Mouse (Mus musculus): Measurements from ENCODE around the gene Adamtsl1. TPM values are rescaled to one million over a fixed set of nuclear protein-coding genes. Genes with fewer than 3 reads are reported as not detected.
A peak's percentile ranks its signal among the peaks of the same experiment; 100 is the strongest.

The Adamtsl1 gene
- total RNA-seq, 1 experiment = 6.3 TPM

DNA sequence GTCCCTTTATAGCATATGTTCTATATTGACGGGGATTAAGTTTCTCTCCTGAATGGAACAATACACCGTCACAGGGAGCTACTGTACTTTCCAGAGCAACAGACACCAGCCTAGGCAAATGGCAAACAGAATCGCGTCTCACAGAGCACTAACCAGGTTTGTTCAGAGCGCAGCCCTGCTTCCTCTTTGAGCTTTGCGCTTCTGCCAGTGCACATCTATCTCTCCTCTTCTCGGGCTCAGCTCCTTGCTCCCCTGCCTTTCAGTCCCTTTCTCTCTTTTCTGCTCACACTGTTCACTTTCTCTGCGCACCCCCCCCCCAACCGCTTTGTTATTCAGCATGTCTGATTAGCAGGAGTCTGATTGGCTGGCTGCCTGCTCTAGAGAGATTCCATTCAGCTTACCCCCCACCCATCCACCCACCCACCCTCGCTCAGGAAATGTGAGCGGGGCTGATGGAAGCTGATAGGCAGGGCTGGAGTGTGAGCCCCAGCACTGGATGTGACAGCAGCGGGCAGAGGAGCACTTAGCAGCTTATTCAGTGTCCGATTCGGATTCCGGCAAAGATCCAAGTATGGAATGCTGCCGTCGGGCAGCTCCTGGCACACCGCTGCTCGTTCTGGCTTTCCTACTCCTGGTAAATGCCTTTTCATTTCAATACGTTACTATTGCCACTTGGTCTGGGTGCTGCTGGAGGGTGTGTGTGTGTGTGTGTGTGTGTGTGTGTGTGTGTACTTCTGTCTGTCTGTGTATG lies 539.7 kb downstream of the Adamtsl1 start:
- in situ Hi-C loops (cut with MboI; ENCODE audit: low sequenced_read_pairs in 2 of 2, unreplicated experiment in 2 of 2) = no loop called here
- peak overlapping the region; percentile 50 to 66 for H3K4me3 ChIP-seq (ENCODE audit: insufficient read depth in 1 of 2, low read depth in 1 of 2, low read length in 2 of 2, poor library complexity in 1 of 2, severe bottlenecking in 1 of 2)
- peak; percentile 62 for DNase-seq (ENCODE audit: low read depth, low spot score)
- TF ChIP-seq ZNF384 (IDR thresholded peaks at IDR 0.05; ENCODE audit: low read depth, low read length) = no peak
- TF ChIP-seq ZC3H11A (IDR thresholded peaks at IDR 0.05; ENCODE audit: borderline replicate concordance, low read depth, low read length) = no peak
- TF ChIP-seq CHD2 (IDR thresholded peaks at IDR 0.05; ENCODE audit: low read depth, low read length) = no peak
- H3K27ac ChIP-seq (ENCODE audit: insufficient read depth, low read depth, low read length, poor library complexity, severe bottlenecking) = no peak overlapping the region
- peak overlapping the region; percentile 40; the same call in 1 of the 2 replicates for H3K9ac ChIP-seq (ENCODE audit: insufficient read depth, low read depth, low read length, poor library complexity, severe bottlenecking)
- H3K9me3 ChIP-seq (ENCODE audit: control insufficient read depth, insufficient read depth, low read depth, low read length) = no peaks in the 10 kb centered on the region
- no peaks in the 10 kb centered on the region for H3K36me3 ChIP-seq (ENCODE audit: control insufficient read depth, insufficient read depth, low read length, poor library complexity, severe bottlenecking)
- no peaks in the 10 kb centered on the region; a peak in 1 of 4 replicates for H3K4me1 ChIP-seq (ENCODE audit: control insufficient read depth in 2 of 2, insufficient read depth in 2 of 2, low read length in 2 of 2, poor library complexity in 1 of 2)

DNA sequence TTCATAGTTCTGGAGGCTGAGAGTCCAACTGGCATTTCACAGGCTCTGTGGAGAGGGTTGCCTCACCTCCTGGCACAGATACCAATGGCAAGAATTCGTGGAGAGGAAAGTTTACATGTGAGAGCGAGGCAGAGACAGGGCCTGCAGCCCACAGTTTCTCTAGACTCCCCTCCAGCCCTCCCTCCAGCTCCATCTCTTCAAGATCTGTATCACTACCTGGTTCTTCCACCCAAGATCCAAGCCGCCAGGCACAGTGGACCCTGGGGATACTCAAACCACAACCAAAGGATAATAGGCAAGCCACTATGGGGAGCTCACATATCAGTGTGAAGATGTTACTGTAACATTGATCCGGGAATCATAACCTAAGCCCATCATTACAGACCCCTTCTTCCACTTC lies 546.6 kb downstream of the Adamtsl1 start:
- H3K4me3 ChIP-seq (ENCODE audit: insufficient read depth in 1 of 2, low read depth in 1 of 2, low read length in 2 of 2, poor library complexity in 1 of 2, severe bottlenecking in 1 of 2) = no peak overlapping the region
- TF ChIP-seq CHD2 (IDR thresholded peaks at IDR 0.05; ENCODE audit: low read depth, low read length) = no peak
- TF ChIP-seq HCFC1 (IDR thresholded peaks at IDR 0.05; ENCODE audit: borderline replicate concordance, insufficient read depth, low read length) = no peak
- no peak for TF ChIP-seq MAFK (IDR thresholded peaks at IDR 0.05; ENCODE audit: insufficient read depth, low read depth, low read length)
- no peak for TF ChIP-seq ZC3H11A (IDR thresholded peaks at IDR 0.05; ENCODE audit: borderline replicate concordance, low read depth, low read length)
- no peak for TF ChIP-seq ZNF384 (IDR thresholded peaks at IDR 0.05; ENCODE audit: low read depth, low read length)
- no peaks in the 10 kb centered on the region for H3K4me1 ChIP-seq (ENCODE audit: control insufficient read depth in 2 of 2, insufficient read depth in 2 of 2, low read length in 2 of 2, poor library complexity in 1 of 2)
- in situ Hi-C loops (cut with MboI; ENCODE audit: low sequenced_read_pairs in 2 of 2, unreplicated experiment in 2 of 2) = no loop called here
- H3K9ac ChIP-seq (ENCODE audit: insufficient read depth, low read depth, low read length, poor library complexity, severe bottlenecking) = no peak overlapping the region
- H3K9me3 ChIP-seq (ENCODE audit: control insufficient read depth, insufficient read depth, low read depth, low read length) = no peaks in the 10 kb centered on the region
- no peak for DNase-seq (ENCODE audit: low read depth, low spot score)
- H3K27ac ChIP-seq (ENCODE audit: insufficient read depth, low read depth, low read length, poor library complexity, severe bottlenecking) = no peak overlapping the region
- H3K36me3 ChIP-seq (ENCODE audit: control insufficient read depth, insufficient read depth, low read length, poor library complexity, severe bottlenecking) = no peaks in the 10 kb centered on the region

DNA sequence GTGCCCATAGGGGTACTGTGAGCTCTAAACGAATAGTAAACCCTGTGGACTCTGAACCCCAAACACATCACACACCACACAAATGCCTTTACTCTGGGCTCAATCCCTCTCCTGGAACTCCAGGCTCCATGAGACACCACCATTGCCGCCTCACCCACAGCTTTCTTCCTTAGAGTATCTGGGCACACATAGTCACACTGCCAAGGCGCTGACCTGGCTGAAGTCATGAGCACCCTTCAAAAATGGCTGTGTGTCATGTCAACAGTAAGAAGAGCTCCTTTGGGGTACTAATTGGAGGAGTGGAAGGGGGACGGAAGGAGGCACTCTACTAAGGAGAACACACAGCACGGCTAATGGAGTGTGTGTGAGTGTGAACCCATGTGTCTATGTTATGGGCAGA lies 554.4 kb downstream of the Adamtsl1 start:
- Histone ChIP-seq H3K4me3 (ENCODE audit: insufficient read depth in 1 of 2, low read depth in 1 of 2, low read length in 2 of 2, poor library complexity in 1 of 2, severe bottlenecking in 1 of 2) (no peak overlapping the region), H3K27ac (ENCODE audit: insufficient read depth, low read depth, low read length, poor library complexity, severe bottlenecking) (no peak overlapping the region), H3K36me3 (ENCODE audit: control insufficient read depth, insufficient read depth, low read length, poor library complexity, severe bottlenecking) (no peaks in the 10 kb centered on the region), H3K9ac (ENCODE audit: insufficient read depth, low read depth, low read length, poor library complexity, severe bottlenecking) (no peak overlapping the region), H3K4me1 (ENCODE audit: control insufficient read depth in 2 of 2, insufficient read depth in 2 of 2, low read length in 2 of 2, poor library complexity in 1 of 2) (no peaks in the 10 kb centered on the region), H3K9me3 (ENCODE audit: control insufficient read depth, insufficient read depth, low read depth, low read length) (no peaks in the 10 kb centered on the region)
- in situ Hi-C loops (cut with MboI; ENCODE audit: low sequenced_read_pairs in 2 of 2, unreplicated experiment in 2 of 2) = no loop called here
- no peak for TF ChIP-seq ZNF384 (IDR thresholded peaks at IDR 0.05; ENCODE audit: low read depth, low read length)
- TF ChIP-seq ZC3H11A (IDR thresholded peaks at IDR 0.05; ENCODE audit: borderline replicate concordance, low read depth, low read length) = no peak
- no peak for TF ChIP-seq HCFC1 (IDR thresholded peaks at IDR 0.05; ENCODE audit: borderline replicate concordance, insufficient read depth, low read length)
- TF ChIP-seq MAFK (IDR thresholded peaks at IDR 0.05; ENCODE audit: insufficient read depth, low read depth, low read length) = no peak
- no peak for TF ChIP-seq CHD2 (IDR thresholded peaks at IDR 0.05; ENCODE audit: low read depth, low read length)
- DNase-seq (ENCODE audit: low read depth, low spot score) = no peak

DNA sequence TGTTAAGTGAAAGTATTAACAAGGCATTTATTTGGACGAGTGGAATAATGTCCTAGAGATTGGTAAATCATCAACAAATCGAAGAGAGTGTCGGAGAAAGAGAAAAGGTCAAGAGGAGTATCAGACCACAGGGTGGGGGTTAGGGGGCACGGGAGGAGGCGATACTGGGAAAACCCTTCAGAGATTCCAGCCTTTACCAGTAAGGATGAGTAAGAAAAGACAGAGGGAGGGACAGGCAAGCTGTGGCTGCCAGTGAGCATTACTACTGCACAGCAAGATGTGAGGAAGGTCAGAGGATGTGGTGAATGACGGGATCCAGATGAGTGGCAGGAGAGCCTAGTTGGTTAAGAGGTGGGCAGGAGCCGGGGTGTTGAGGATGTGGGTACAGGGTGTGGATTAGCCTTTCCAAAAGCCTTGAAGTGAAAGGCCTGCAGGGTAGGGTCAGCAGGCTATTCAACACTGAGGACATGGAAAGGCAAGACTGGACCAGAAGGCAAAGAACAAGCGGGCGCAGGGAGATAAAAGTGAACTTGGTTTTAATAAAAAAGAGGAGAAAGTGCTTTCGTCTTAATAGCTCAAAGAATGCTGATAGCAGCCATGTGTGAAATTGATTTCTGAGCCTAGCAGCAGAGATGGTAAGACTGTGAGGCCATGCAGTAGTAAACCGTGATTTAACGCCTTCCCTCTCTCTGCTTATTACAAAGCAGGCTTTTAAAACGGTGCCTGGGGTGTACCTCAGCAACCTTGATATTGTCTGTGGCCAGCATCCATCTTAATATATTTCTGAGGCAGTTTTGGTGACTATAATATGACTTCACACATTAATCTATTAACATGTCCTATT lies 555.1 kb downstream of the Adamtsl1 start:
- Histone ChIP-seq H3K9me3 (ENCODE audit: control insufficient read depth, insufficient read depth, low read depth, low read length) (no peaks in the 10 kb centered on the region), H3K27ac (ENCODE audit: insufficient read depth, low read depth, low read length, poor library complexity, severe bottlenecking) (no peak overlapping the region), H3K36me3 (ENCODE audit: control insufficient read depth, insufficient read depth, low read length, poor library complexity, severe bottlenecking) (no peaks in the 10 kb centered on the region), H3K4me1 (ENCODE audit: control insufficient read depth in 2 of 2, insufficient read depth in 2 of 2, low read length in 2 of 2, poor library complexity in 1 of 2) (no peaks in the 10 kb centered on the region), H3K9ac (ENCODE audit: insufficient read depth, low read depth, low read length, poor library complexity, severe bottlenecking) (no peak overlapping the region), H3K4me3 (ENCODE audit: insufficient read depth in 1 of 2, low read depth in 1 of 2, low read length in 2 of 2, poor library complexity in 1 of 2, severe bottlenecking in 1 of 2) (no peak overlapping the region)
- in situ Hi-C loops (cut with MboI; ENCODE audit: low sequenced_read_pairs in 2 of 2, unreplicated experiment in 2 of 2) = no loop called here
- no peak for DNase-seq (ENCODE audit: low read depth, low spot score)
- TF ChIP-seq ZC3H11A (IDR thresholded peaks at IDR 0.05; ENCODE audit: borderline replicate concordance, low read depth, low read length) (no peak), ZNF384 (IDR thresholded peaks at IDR 0.05; ENCODE audit: low read depth, low read length) (no peak), MAFK (IDR thresholded peaks at IDR 0.05; ENCODE audit: insufficient read depth, low read depth, low read length) (no peak), CHD2 (IDR thresholded peaks at IDR 0.05; ENCODE audit: low read depth, low read length) (no peak), HCFC1 (IDR thresholded peaks at IDR 0.05; ENCODE audit: borderline replicate concordance, insufficient read depth, low read length) (no peak)

Measured in ES-E14 (cell line).